ENCODE assay signal across 16 mouse cellular contexts in the genomic region with DNA sequence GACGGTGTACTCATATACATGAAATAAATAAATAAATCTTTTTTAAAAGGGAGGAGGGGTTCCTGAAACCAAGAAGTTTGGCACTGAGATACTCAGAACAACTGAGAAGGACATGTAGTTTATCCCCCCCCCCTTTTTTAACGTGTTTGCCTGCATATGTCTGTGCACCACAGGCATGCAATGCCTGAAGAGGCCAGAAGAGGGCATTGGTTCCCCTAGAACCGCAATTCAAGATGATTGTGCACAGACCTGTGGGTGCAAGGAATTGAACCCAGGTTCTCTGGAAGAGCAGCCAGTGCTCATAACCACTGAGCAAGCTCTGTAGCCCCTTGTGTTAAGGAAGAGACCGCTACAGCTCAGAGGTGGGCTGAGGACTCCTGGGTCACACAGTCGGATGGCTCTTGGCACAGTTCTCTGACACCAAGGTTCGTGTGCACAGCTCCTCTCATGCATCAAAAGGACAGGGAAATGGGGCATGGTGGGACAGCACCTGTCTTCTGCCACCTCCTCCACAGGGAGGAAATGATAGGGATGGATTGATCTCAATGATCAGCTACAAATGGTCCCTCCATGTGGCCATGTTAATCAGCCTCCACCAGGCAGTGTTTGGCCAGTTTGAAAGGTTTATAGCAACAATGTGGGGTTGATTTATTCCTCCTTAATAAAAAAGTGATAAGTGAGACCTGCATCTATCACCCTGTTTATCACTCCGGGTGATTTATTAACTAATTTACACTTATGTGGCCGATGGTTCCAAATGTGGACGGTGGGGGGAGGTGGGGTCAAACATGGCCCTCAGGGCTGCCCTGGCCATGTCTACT. TPM values are rescaled to one million over a fixed set of nuclear protein-coding genes. Genes with fewer than 3 reads are reported as not detected.
A peak's percentile ranks its signal among the peaks of the same experiment; 100 is the strongest.
DNase-seq lines count a peak whose midpoint lies in the region; ATAC-seq and TF ChIP-seq lines count a peak whose summit lies in the region.
"Had no signal": no experiment of that assay in that cellular context is flagged by ENCODE, and none has a peak within 500 bp of the region (broad histone marks: within the 10 kb centered on the region; RNA-seq: fewer than 3 reads in every experiment).

No protein-coding gene starts in this region.

- no peak overlapping the region for H3K27ac ChIP-seq in kidney, embryonic 16.5 days (ENCODE audit: low read length)
- H3K27ac ChIP-seq in thymus, adult 2 months (ENCODE audit: control insufficient read depth, insufficient read depth, low read length), result no peak overlapping the region
- H3K27ac ChIP-seq: embryonic facial prominence, embryonic 13.5 days; forebrain, embryonic 12.5 days; limb, embryonic 15.5 days; midbrain, embryonic 15.5 days; stomach, embryonic 15.5 days had no signal

- no peaks in the 10 kb centered on the region for H3K9me3 ChIP-seq in kidney, embryonic 16.5 days (ENCODE audit: low read length)
- H3K9me3 ChIP-seq: embryonic facial prominence, embryonic 13.5 days; forebrain, embryonic 12.5 days; limb, embryonic 15.5 days; midbrain, embryonic 15.5 days; stomach, embryonic 15.5 days had no signal

- no peak overlapping the region for H3K4me2 ChIP-seq in kidney, embryonic 16.5 days (replicated peaks; ENCODE audit: low read depth, low read length)
- H3K4me2 ChIP-seq: embryonic facial prominence, embryonic 13.5 days; forebrain, embryonic 12.5 days; limb, embryonic 15.5 days; midbrain, embryonic 15.5 days; stomach, embryonic 15.5 days had no signal

- TF ChIP-seq POLR2A in thymus, adult 2 months (IDR thresholded peaks at IDR 0.05; ENCODE audit: control insufficient read depth, extremely low read depth, insufficient read depth, low read length, poor library complexity), result no peak

- no peaks in the 10 kb centered on the region for H3K36me3 ChIP-seq in kidney, embryonic 16.5 days (ENCODE audit: insufficient read depth, low read length)
- no peaks in the 10 kb centered on the region for H3K36me3 ChIP-seq in thymus, adult 2 months (ENCODE audit: control insufficient read depth, insufficient read depth, low read length)
- H3K36me3 ChIP-seq: embryonic facial prominence, embryonic 13.5 days; forebrain, embryonic 12.5 days; limb, embryonic 15.5 days; midbrain, embryonic 15.5 days; stomach, embryonic 15.5 days had no signal

- 0 out of 2 replicates have a peak, but pooled peaks cover 5% of the 10 kb centered on the region for H3K4me1 ChIP-seq in kidney, embryonic 16.5 days (ENCODE audit: insufficient read depth, low read length)
- no peaks in the 10 kb centered on the region for H3K4me1 ChIP-seq in thymus, adult 2 months (replicated peaks; ENCODE audit: control insufficient read depth, insufficient read depth, low read length)

- H3K27me3 ChIP-seq in kidney, embryonic 16.5 days (ENCODE audit: insufficient read depth, low read length), result 0 out of 2 replicates have a peak, but pooled peaks cover 5% of the 10 kb centered on the region
- H3K27me3 ChIP-seq in thymus, adult 2 months (ENCODE audit: control insufficient read depth, insufficient read depth, low read length), result no peaks in the 10 kb centered on the region
- H3K27me3 ChIP-seq: midbrain, embryonic 15.5 days; stomach, embryonic 15.5 days had no signal

- H3K4me3 ChIP-seq in kidney, embryonic 16.5 days (ENCODE audit: low read length), result no peak overlapping the region
- H3K4me3 ChIP-seq in thymus, adult 2 months (ENCODE audit: control insufficient read depth, insufficient read depth, low read length), result no peak overlapping the region
- H3K4me3 ChIP-seq: embryonic facial prominence, embryonic 13.5 days; forebrain, embryonic 12.5 days; limb, embryonic 15.5 days; midbrain, embryonic 15.5 days; stomach, embryonic 15.5 days had no signal

- TF ChIP-seq CTCF in thymus, adult 2 months (IDR thresholded peaks at IDR 0.05; ENCODE audit: borderline replicate concordance, control insufficient read depth, extremely low read depth, insufficient read depth, low read length, poor library complexity), result no peak; the same call in 1 of the 2 replicates

- no peak overlapping the region for H3K9ac ChIP-seq in kidney, embryonic 16.5 days (replicated peaks; ENCODE audit: low read length)
- H3K9ac ChIP-seq: embryonic facial prominence, embryonic 13.5 days; forebrain, embryonic 12.5 days; limb, embryonic 15.5 days; midbrain, embryonic 15.5 days; stomach, embryonic 15.5 days had no signal

- peak; percentile 35; the same call in 1 of the 2 replicates for ATAC-seq in kidney, embryonic 16.5 days (ENCODE audit: low FRiP score, low TSS enrichment)
- ATAC-seq: hindbrain, embryonic 16.5 days; midbrain, embryonic 15.5 days had no signal

- DNase-seq in kidney, postnatal 36 days, result no peak
- peak; percentile 11 for DNase-seq in thymus, postnatal 25 days
- DNase-seq in thymus, adult 2 months, result no peak
- DNase-seq in ZHBTc4 (ENCODE audit: low read depth, low spot score), result peak; percentile 73
- DNase-seq in adrenal gland, adult 18-20 months (ENCODE audit: low spot score in 2 of 2), result no peak
- no peak for DNase-seq in cerebellum, adult 8-10 months
- DNase-seq: cerebellum, adult 11 months; heart, postnatal 10 days; lung, postnatal 4 days had no signal

- 41% methylated on average over 9 of the region's 9 CpGs for WGBS in kidney, embryonic 16.5 days
- WGBS in thymus, adult 2 months, result 75% methylated on average over 9 of the region's 9 CpGs

RNA-seq across cellular contexts. Expression of a gene that starts 58.5 kb away (rescaled TPM):
- 67.7 and 89.9 TPM in 2 replicates for polyA plus RNA-seq in kidney, embryonic 16.5 days (2015; fragmentation: Nextera tagmentation; extraction: Ambion mirVana)
- 21.2 and 30.2 TPM in 2 replicates for polyA plus RNA-seq in thymus, adult 2 months (2012; rRNA removed)
- 100 to 1,000 TPM in 1 of 2 experiments, 10 to 100 TPM in 1; 83.5 to 105 TPM for total RNA-seq in adrenal gland, adult 18-20 months (2021)

Comparison
In these comparisons a context has a peak if more than half of its experiments do, and no peak if none do; other contexts are left out.
1. DNase-seq: peak in thymus, postnatal 25 days (single experiment) and ZHBTc4 (single experiment); none in kidney, postnatal 36 days (0 of 2), thymus, adult 2 months (single experiment), adrenal gland, adult 18-20 months (0 of 2) and cerebellum, adult 8-10 months (single experiment).